Mouse (Mus musculus): ENCODE data around the gene Iglon5. TPM values are rescaled to one million over a fixed set of nuclear protein-coding genes. Genes with fewer than 3 reads are reported as not detected.

Gene Iglon5
- polyA plus RNA-seq (2015; fragmentation: Nextera tagmentation; extraction: Ambion mirVana) = not detected in 2 replicates

DNA sequence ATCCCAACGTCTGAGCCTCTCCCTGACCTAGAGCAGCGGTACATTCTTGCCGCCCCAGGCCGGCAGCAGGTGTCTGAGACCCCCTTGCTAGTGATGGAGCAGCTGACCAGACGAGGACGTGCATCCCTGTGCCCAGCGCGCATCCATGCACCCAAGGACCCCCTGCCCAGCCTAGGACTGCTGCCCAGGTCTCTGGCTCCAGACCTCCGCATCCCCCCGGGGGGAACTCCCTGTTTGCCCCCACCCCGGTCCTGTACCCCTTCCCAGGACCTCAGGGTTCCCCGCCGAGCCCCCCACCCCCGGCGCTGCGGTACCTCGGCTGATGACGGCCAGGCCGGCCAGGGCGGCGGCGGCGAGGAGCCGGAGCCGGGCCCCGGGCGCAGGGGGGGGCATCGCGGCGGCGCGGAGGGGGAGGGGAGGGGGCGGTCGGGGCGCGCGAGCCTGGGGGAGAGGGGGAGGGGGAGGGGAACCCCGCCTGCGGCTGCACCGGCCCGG lies at the start of gene Iglon5:
Gene Iglon5 (minus strand): TSS at position 445 of the 495 bp plus-strand sequence.

DNA sequence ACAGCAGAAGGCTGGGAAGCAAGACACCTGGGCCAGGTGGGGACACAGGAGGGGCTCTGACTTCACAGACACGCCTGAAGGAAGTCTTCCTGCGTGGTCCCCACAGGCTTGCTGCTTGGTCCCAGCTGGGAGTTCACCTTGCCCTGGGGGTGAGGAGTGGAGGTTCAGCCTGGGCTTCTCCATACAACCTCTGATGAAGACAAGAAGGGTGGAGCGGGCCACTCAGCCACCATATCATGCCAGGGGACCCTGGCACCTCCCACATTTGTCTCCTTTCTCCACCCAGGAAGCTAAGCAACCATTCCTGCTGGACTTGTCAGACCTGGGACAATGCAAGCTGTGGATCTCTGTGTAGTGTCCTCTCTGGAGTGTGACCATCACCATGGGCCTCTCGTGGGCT lies 27.0 kb downstream of the Iglon5 start, which contains the start of gene Vsig10l:
Gene Vsig10l (plus strand): TSS at position 301 of the 400 bp plus-strand sequence.

DNA sequence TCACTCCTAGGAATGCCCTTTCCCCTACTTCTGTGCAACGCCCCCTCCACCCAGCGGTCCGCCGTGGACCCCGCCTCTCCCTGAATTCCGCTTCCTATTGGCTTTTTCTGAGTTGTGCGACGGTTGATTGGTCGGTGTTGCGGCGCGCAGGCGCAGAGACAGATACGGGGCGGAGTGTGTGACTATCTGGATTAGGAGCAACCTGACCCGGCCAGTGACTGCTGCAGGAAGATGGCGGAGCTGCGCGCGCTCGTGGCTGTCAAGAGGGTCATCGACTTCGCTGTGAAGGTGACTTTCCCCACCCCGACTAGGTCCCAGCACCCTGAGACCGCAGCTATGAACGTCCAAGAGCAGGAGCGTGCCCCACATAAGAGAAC lies 46.0 kb downstream of the Iglon5 start, which contains the start of the genes Etfb and Gm45233:
Gene Etfb (plus strand): TSS at position 167 of the 377 bp plus-strand sequence.
Gene Gm45233 (plus strand): TSS at position 212 of the 377 bp plus-strand sequence.

DNA sequence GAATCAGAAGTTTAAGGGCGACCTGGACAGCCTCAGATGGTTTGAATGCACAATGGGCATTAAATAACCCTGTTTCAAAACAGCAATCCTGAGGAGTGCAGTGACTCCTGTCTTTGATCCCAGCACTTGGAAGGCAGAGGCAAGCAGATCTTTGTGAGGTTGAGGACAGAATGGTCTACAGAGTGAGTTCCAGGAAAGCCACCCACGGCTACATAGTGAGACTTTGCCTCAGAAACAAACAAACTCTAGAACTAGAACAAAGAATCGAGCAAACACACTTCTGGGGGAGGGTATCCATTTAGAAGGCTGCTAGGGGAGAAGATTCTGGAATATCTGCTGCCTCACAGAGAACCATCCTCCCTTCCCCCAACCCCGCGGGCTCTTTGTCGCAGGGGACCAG lies 49.4 kb downstream of the Iglon5 start, which contains the start of gene Cldnd2:
Gene Cldnd2 (plus strand): TSS at position 301 of the 400 bp plus-strand sequence.

DNA sequence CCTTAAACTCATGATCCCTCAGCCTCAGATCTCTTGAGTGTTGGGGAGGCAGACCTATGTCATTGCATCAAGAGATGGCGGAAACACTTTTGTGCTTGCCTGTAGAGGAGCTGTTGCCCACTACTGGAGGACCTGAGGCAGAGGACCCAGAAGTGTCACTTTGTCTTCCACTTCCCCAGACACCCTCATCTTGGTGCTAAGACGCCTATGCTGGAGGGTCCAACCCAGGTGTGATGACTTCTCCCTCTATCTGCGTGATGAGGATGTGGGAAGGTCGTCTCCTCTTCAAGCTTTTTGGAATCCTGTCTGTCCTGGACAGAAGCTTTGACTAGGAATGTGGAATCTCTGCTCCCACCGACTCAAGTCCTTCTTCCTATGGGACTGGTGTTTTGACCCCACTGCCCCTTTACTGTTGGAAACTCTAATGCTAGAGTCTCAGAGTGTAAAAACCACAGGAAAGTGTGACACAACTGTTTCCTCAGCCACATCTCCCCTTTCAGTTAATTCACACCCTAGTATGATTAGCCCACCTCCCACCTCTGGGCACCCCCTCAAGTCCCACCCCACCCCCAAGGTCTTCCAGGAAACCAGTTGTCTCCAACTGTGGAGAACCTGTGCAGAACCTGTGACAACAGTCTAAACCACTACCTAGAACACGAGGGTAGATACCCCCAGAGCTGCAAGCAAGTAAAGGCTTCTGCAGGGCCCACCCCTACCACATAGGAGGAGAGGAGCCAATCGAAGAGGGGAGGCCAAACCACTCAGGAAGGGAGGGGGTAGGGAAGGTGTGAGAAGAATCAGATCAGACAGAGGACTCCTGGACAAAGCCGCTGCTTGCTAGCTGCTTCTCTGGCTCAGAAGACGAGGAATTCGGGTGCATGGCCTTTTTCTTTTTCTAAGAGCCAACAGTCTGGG lies 53.3 kb downstream of the Iglon5 start, which contains the start of gene Nkg7:
Gene Nkg7 (plus strand): TSS at position 733 of the 915 bp plus-strand sequence.

DNA sequence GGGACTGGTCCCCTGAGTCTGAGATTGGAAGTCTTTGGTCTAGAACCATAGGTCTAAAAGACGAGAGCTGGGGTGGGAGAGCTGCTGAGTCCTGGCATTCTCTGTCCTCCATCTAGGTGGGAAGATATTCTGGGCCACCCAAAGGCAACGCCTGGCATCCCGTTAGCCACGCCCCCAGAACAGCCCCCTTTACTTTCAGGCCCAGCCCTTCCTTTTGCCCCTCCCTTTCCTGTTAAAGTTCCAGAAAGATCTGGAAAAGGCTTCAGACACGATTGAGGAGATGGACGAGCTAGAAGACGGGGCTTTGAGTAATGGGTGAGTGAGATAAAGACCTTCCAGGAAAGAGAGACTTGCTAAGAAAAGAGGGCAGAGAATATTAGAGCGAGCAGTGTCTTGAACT lies 62.5 kb downstream of the Iglon5 start, which contains the start of gene Lim2:
Gene Lim2 (plus strand): TSS at position 265 of the 400 bp plus-strand sequence.

Other genes with a start within 250 kb of the Iglon5 start
- gene Zfp715, start 176.8 kb downstream of the Iglon5 start, polyA plus RNA-seq (2015; fragmentation: Nextera tagmentation; extraction: Ambion mirVana) = 5.0 and 5.7 TPM in 2 replicates
- gene Siglecf, start 138.7 kb downstream of the Iglon5 start, polyA plus RNA-seq (2015; fragmentation: Nextera tagmentation; extraction: Ambion mirVana) = 1.6 and 1.7 TPM in 2 replicates
- gene Siglecg, start 81.9 kb downstream of the Iglon5 start, polyA plus RNA-seq (2015; fragmentation: Nextera tagmentation; extraction: Ambion mirVana) = 4.9 and 6.5 TPM in 2 replicates
- gene Lim2, start 62.4 kb downstream of the Iglon5 start, polyA plus RNA-seq (2015; fragmentation: Nextera tagmentation; extraction: Ambion mirVana) = not detected in 2 replicates
- 33.2 and 49.1 TPM in 2 replicates for gene Nkg7, start 53.0 kb downstream of the Iglon5 start, polyA plus RNA-seq (2015; fragmentation: Nextera tagmentation; extraction: Ambion mirVana)
- gene Cldnd2, start 49.3 kb downstream of the Iglon5 start, polyA plus RNA-seq (2015; fragmentation: Nextera tagmentation; extraction: Ambion mirVana) = not detected in 2 replicates
- 261 and 295 TPM in 2 replicates for gene Etfb, start 46.0 kb downstream of the Iglon5 start, polyA plus RNA-seq (2015; fragmentation: Nextera tagmentation; extraction: Ambion mirVana)
- not detected in 2 replicates for gene Gm45233, start 45.9 kb downstream of the Iglon5 start, polyA plus RNA-seq (2015; fragmentation: Nextera tagmentation; extraction: Ambion mirVana)
- gene Vsig10l, start 26.9 kb downstream of the Iglon5 start, polyA plus RNA-seq (2015; fragmentation: Nextera tagmentation; extraction: Ambion mirVana) = 3.4 and 5.6 TPM in 2 replicates
- not detected in 2 replicates for gene 4931406B18Rik, start 15.9 kb upstream of the Iglon5 start, polyA plus RNA-seq (2015; fragmentation: Nextera tagmentation; extraction: Ambion mirVana)
- 20.9 and 29.8 TPM in 2 replicates for gene Cd33, start 54.4 kb upstream of the Iglon5 start, polyA plus RNA-seq (2015; fragmentation: Nextera tagmentation; extraction: Ambion mirVana)
- 0.84 and 0.99 TPM in 2 replicates for gene Zfp658, start 72.2 kb upstream of the Iglon5 start, polyA plus RNA-seq (2015; fragmentation: Nextera tagmentation; extraction: Ambion mirVana)
- gene Zfp719, start 89.5 kb upstream of the Iglon5 start, polyA plus RNA-seq (2015; fragmentation: Nextera tagmentation; extraction: Ambion mirVana) = 1.9 and 2.9 TPM in 2 replicates
- gene Zfp819, start 117.1 kb upstream of the Iglon5 start, polyA plus RNA-seq (2015; fragmentation: Nextera tagmentation; extraction: Ambion mirVana) = not detected in 2 replicates
- gene Ceacam18, start 144.6 kb upstream of the Iglon5 start, polyA plus RNA-seq (2015; fragmentation: Nextera tagmentation; extraction: Ambion mirVana) = 0.17 and 0.32 TPM in 2 replicates
- 11.6 and 13.4 TPM in 2 replicates for gene Siglece, start 170.1 kb upstream of the Iglon5 start, polyA plus RNA-seq (2015; fragmentation: Nextera tagmentation; extraction: Ambion mirVana)
- 6.1 and 6.5 TPM in 2 replicates for gene Ctu1, start 181.9 kb upstream of the Iglon5 start, polyA plus RNA-seq (2015; fragmentation: Nextera tagmentation; extraction: Ambion mirVana)
- gene Klk14, start 200.3 kb upstream of the Iglon5 start, polyA plus RNA-seq (2015; fragmentation: Nextera tagmentation; extraction: Ambion mirVana) = not detected in 2 replicates
- 0.21 TPM in 1 of 2 replicates, not detected in the other for gene Klk13, start 222.5 kb upstream of the Iglon5 start, polyA plus RNA-seq (2015; fragmentation: Nextera tagmentation; extraction: Ambion mirVana)